Mouse (Mus musculus) E14TG2a.4 (cell line): ENCODE measurements around the gene Herc1.

Experiments used
- CTCF ChIP-seq: conservative IDR thresholded peaks from 2 replicates; pipeline ENCODE4 v1.5.1; 2014; ENCODE audit warnings: low read length
- NANOG ChIP-seq: IDR thresholded peaks from 2 replicates; pipeline ENCODE4 v1.6.1; 2014; ENCODE audit warnings: borderline replicate concordance, low read length, mixed read lengths
- POU5F1 ChIP-seq: IDR thresholded peaks from 2 replicates; pipeline ENCODE4 v1.6.1; 2014; ENCODE audit warnings: low read length, borderline replicate concordance

- TF ChIP-seq CTCF (no peak), POU5F1 (no peak), NANOG (no peak)
Measured at GRCm38 (mm10) chr9:66339714-66340113, 10.5 kb upstream of the Herc1 start.
